Mouse (Mus musculus) small intestine, adult 2 months (tissue): Measurements from ENCODE around the gene Nek3.

Experiments
- CTCF ChIP-seq: fragments of 200-500 bp; IDR thresholded peaks from 2 replicates; pipeline ENCODE4 v1.5.1; 2012; ENCODE audit warnings: low read depth, mild to moderate bottlenecking, control low read depth, inconsistent platforms, low read length, moderate library complexity, mixed read lengths; ENCODE audit not compliant: insufficient replicate concordance, insufficient read length; ENCODE audit errors: extremely low read depth
- POLR2A ChIP-seq: fragments of 200-500 bp; IDR thresholded peaks from 2 replicates; pipeline ENCODE4 v1.6.1; 2012; ENCODE audit warnings: low read depth, mild to moderate bottlenecking, control low read depth, inconsistent platforms, low read length, moderate library complexity

- TF ChIP-seq POLR2A (peak; percentile 45; the same call in 1 of the 2 replicates), CTCF (peak; percentile 52; the same call in 1 of the 2 replicates)
These were observed at the start of gene Nek3 for GRCm38 (mm10) chr8:22166080-22166603.
